Mouse (Mus musculus): ENCODE results near the gene Stra8.

- TF ChIP-seq CTCF (IDR thresholded peaks at IDR 0.05; ENCODE audit: insufficient read depth, low read length) (no peak), POLR2A (IDR thresholded peaks at IDR 0.05; ENCODE audit: borderline replicate concordance, extremely low read depth, low read depth, low read length) (no peak)
Observed at GRCm38 (mm10) chr6:34901911-34902444, 18.0 kb upstream of the Stra8 start.
